Mouse (Mus musculus) heart, postnatal 0 days (tissue): ENCODE measurements around the gene Gm973. TPM values are rescaled to one million over a fixed set of nuclear protein-coding genes. Genes with fewer than 3 reads are reported as not detected.
A peak's percentile ranks its signal among the peaks of the same experiment; 100 is the strongest.

Experiments
- ATAC-seq: fragments of 200-750 bp; cut with Nextera tagmentation; 2 replicates; pipeline ENCODE4 v1.8.0; 2017; ENCODE audit warnings: low read depth, moderate number of reproducible peaks, moderate library complexity; ENCODE audit not compliant: insufficient read depth
- DNase-seq: peaks from one replicate; pipeline ENCODE4 v3.0.0-alpha.2; 2016; ENCODE audit warnings: low spot score
- H3K27ac ChIP-seq: fragments of 300-500 bp; sonication (generic); 2 replicates; pipeline ENCODE4 v1.5.1; 2014; ENCODE audit warnings: low read depth, mild to moderate bottlenecking
- H3K27me3 ChIP-seq: fragments of 300-500 bp; sonication (generic); 2 replicates; pipeline ENCODE4 v1.6.1; 2014; ENCODE audit warnings: low read length, mixed read lengths; ENCODE audit not compliant: control insufficient read depth, insufficient read depth
- H3K36me3 ChIP-seq: fragments of 300-500 bp; sonication (generic); replicated peaks from 2 replicates; pipeline ENCODE4 v1.6.1; 2014; ENCODE audit warnings: low read length, mixed read lengths; ENCODE audit not compliant: control insufficient read depth, insufficient read depth
- H3K4me1 ChIP-seq: fragments of 300-500 bp; sonication (generic); 2 replicates; pipeline ENCODE4 v1.6.1; 2014; ENCODE audit warnings: antibody characterized with exemption; ENCODE audit not compliant: control insufficient read depth, insufficient read depth
- H3K4me2 ChIP-seq: fragments of 300-500 bp; sonication (generic); 2 replicates; pipeline ENCODE4 v1.6.1; 2014; ENCODE audit warnings: low read depth, mild to moderate bottlenecking, low read length, moderate library complexity
- H3K4me3 ChIP-seq: fragments of 300-500 bp; sonication (generic); 2 replicates; pipeline ENCODE4 v1.5.1; 2014; ENCODE audit warnings: low read depth, low read length
- H3K9ac ChIP-seq: fragments of 300-500 bp; sonication (generic); replicated peaks from 2 replicates; pipeline ENCODE4 v1.6.1; 2014; ENCODE audit warnings: low read depth, low read length, mixed read lengths
- H3K9me3 ChIP-seq: fragments of 300-500 bp; sonication (generic); replicated peaks from 2 replicates; pipeline ENCODE4 v1.6.1; 2016; ENCODE audit warnings: low read length; ENCODE audit not compliant: control insufficient read depth
- CTCF ChIP-seq: IDR thresholded peaks from 2 replicates; pipeline ENCODE4 v1.5.1; 2016; ENCODE audit warnings: antibody characterized with exemption, control low read depth, low read depth
- EP300 ChIP-seq: IDR thresholded peaks from 2 replicates; pipeline ENCODE4 v1.6.1; 2016; ENCODE audit warnings: antibody characterized with exemption, low read depth
- whole genome bisulfite sequencing: fragments of 180-500 bp; shearing (Covaris S2); extraction: QIAGEN DNeasy Blood & Tissue Kit; methylation state at CpG from one replicate; pipeline ENCODE4 v1.1.7; 2014; 5-methylcytosine and 5-hydroxymethylcytosine counted together
- polyA plus RNA-seq: library from polyadenylated mRNA; unstranded; fragments of >200 nt; fragmentation: Nextera tagmentation; extraction: Ambion mirVana; gene quantifications from 2 replicates; pipeline ENCODE4 v1.2.1, GENCODE M21; 2015
- total RNA-seq: library from RNA; depleted of rRNA; stranded (reverse); fragments of >200 nt; gene quantifications from 2 replicates; pipeline ENCODE4 v1.2.3, GENCODE M21; 2014; ENCODE audit warnings: low replicate concordance

The Gm973 gene
- total and polyA plus RNA-seq, 2 experiments from 2014 or later, result 0.14 TPM; not detected in 1

DNA sequence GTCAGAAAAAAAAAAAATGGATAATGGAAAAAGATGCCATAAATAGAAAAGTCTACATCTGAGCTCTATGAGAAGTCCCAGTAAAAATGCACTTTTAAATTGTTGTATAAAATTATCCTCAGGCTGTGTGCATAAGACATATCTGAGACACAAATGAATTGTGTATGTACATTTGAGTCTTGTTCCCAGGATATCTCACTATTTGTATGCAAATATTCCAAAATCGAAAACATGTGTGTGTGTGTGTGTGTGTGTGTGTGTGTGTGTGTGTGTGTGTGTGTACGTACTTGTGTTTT is 87.3 kb downstream of the Gm973 start:
- H3K36me3 ChIP-seq, result no peaks in the 10 kb centered on the region
- 73% methylated on average over 2 of the region's 2 CpGs for WGBS

DNA sequence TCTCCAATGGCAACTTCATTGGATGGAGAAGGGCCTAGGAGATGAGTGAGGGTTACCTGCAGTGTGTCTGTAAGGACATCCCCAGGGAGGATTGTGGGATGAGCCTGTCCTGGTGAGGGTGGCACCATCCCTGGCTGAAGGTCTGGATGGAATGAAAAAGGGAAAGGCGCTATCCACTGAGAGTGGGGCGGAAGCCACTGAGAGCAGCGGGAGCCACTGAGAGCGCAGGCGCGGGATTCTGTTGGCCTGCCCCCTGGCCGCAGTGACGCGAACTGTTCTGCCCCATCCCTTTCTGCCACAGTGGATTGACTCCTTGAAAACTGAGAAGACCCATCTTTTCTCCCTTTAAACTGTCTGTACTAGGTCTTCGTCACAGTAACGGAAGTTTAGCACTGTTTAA is 87.8 kb downstream of the Gm973 start:
- 17% methylated on average over 11 of the region's 11 CpGs for WGBS
- Histone ChIP-seq H3K36me3 (no peaks in the 10 kb centered on the region), H3K27me3 (no peaks in the 10 kb centered on the region), H3K9ac (no peak overlapping the region), H3K4me3 (no peak overlapping the region), H3K4me1 (no peaks in the 10 kb centered on the region), H3K4me2 (no peak overlapping the region), H3K27ac (no peak overlapping the region), H3K9me3 (no peaks in the 10 kb centered on the region)
- ATAC-seq, result no peak
- TF ChIP-seq CTCF (peak; percentile 26), EP300 (no peak)
- DNase-seq, result no peak

More for the DNA sequence above, 87.3 kb downstream of the Gm973 start:
- H3K9me3 ChIP-seq, result no peaks in the 10 kb centered on the region
- ATAC-seq, result no peak
- H3K4me2 ChIP-seq, result no peak overlapping the region
- no peak for TF ChIP-seq CTCF
- TF ChIP-seq EP300, result no peak
- no peak for DNase-seq
- no peaks in the 10 kb centered on the region for H3K4me1 ChIP-seq
- no peak overlapping the region for H3K9ac ChIP-seq
- no peak overlapping the region for H3K27ac ChIP-seq
- no peaks in the 10 kb centered on the region for H3K27me3 ChIP-seq
- H3K4me3 ChIP-seq, result no peak overlapping the region

DNA sequence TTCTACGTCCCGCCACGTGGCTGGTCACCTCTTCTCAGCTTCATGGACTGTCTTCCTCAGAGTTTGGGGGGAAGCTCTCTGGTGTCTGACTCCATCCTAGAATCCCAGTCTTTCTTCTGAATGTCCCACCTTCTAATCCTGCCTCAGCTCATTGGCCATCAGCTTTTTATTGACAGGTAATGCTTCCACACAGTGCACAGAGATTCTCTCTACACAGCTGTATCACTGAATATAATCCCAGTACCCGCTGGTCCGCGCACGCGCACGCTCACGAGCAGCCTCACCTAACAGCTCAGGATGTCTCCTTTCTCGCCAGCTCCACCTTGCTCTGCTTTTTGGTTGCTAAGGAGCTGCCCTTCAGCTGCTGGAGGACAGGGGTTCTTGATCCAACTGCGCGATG is 90.4 kb downstream of the Gm973 start:
- Histone ChIP-seq H3K27me3 (no peaks in the 10 kb centered on the region), H3K4me3 (no peak overlapping the region), H3K27ac (no peak overlapping the region), H3K4me1 (no peaks in the 10 kb centered on the region), H3K4me2 (no peak overlapping the region), H3K9me3 (no peaks in the 10 kb centered on the region), H3K9ac (no peak overlapping the region), H3K36me3 (no peaks in the 10 kb centered on the region)
- TF ChIP-seq EP300, result no peak
- no peak for TF ChIP-seq CTCF
- 89% methylated on average over 13 of the region's 13 CpGs for WGBS
- ATAC-seq (no peak), DNase-seq (no peak)

DNA sequence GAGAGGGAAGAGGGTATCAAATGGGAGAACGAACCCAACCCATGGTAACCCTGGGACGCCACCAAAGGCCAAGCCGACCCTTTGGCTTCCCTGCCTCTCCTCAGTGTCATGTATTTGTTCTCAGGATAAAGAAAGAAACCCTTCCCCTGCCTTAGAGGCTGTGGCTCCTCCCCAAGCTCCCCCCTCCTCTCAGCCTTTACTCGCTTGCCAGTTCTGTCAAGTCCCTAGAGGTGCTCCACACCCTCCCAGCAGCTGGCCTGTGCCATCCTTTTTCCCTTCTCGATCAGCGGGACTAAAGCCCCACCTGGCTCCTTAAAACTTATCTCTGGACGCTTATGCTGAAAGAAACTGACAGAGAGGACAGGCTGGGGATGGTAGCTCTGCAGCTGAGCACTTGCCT is 91.0 kb downstream of the Gm973 start:
- DNase-seq (no peak), ATAC-seq (no peak)
- H3K9me3 ChIP-seq, result no peaks in the 10 kb centered on the region
- no peaks in the 10 kb centered on the region for H3K27me3 ChIP-seq
- 49% methylated on average over 7 of the region's 7 CpGs for WGBS
- no peak overlapping the region for H3K27ac ChIP-seq
- no peaks in the 10 kb centered on the region for H3K36me3 ChIP-seq
- H3K9ac ChIP-seq, result no peak overlapping the region
- H3K4me1 ChIP-seq, result no peaks in the 10 kb centered on the region
- TF ChIP-seq EP300, result no peak
- TF ChIP-seq CTCF, result no peak
- H3K4me3 ChIP-seq, result no peak overlapping the region
- H3K4me2 ChIP-seq, result no peak overlapping the region

DNA sequence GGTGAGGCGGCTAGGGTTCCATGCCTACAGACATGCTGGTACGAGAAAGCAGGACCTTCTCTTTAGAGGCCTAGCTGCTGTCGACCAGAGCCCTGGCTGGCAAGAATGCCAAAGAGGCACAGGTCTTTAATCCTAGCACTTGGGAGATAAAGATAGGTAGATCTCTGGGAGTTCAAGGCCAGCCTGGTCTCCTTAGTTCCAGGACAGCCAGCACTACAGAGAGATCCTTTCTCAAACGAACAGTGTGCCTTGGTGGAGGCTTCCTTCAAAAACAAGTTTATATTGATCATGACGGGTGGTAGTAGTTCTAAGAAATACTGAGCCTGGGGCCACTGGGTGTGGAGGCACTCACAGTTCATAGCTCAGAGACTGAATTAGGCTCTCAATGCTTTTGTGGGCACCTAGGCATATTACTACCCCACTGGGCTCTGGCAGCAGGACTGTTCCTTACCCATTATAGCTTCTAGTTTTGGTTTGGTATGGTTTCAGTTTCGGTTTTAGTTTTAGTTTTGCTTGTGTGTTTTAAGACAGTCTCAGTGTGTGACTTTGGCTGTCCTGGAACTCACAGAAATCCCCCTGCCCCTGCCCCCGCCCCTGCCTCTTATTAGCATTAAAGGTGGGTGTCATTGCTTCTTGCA is 92.2 kb downstream of the Gm973 start:
- Histone ChIP-seq H3K4me3 (no peak overlapping the region), H3K9ac (no peak overlapping the region), H3K27me3 (no peaks in the 10 kb centered on the region), H3K27ac (no peak overlapping the region), H3K4me2 (no peak overlapping the region), H3K36me3 (no peaks in the 10 kb centered on the region), H3K9me3 (no peaks in the 10 kb centered on the region), H3K4me1 (no peaks in the 10 kb centered on the region)
- ATAC-seq, result no peak
- no peak for DNase-seq
- WGBS, result 79% methylated on average over 7 of the region's 7 CpGs
- TF ChIP-seq EP300 (no peak), CTCF (no peak)

DNA sequence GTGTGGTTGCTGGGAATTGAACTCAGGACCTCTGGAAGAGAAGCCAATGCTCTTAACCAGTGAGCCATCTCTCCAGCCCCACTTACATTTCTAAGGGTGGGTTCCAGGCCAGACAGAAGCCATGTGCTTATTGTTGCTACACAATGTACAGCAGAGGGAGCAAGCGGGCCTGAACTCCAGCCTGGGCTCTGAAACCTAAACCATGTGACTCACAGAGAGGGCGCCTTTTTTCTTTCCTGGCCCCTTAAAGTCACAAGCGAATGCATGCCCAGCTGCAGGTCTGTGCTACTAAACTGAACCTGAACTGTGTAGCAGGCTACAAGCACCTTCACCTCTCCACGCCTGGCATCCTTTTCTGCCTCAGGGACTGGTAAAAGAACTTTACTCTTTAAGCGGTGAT is 92.9 kb downstream of the Gm973 start:
- no peak for DNase-seq
- no peak overlapping the region for H3K27ac ChIP-seq
- H3K4me2 ChIP-seq, result no peak overlapping the region

More for the DNA sequence above, 92.9 kb downstream of the Gm973 start:
- no peaks in the 10 kb centered on the region for H3K4me1 ChIP-seq
- no peak overlapping the region for H3K9ac ChIP-seq
- no peak for TF ChIP-seq EP300
- no peak for TF ChIP-seq CTCF
- H3K27me3 ChIP-seq, result no peaks in the 10 kb centered on the region
- 65% methylated on average over 5 of the region's 5 CpGs for WGBS
- no peak for ATAC-seq
- no peaks in the 10 kb centered on the region for H3K36me3 ChIP-seq
- no peaks in the 10 kb centered on the region for H3K9me3 ChIP-seq
- no peak overlapping the region for H3K4me3 ChIP-seq
